ENCODE assay signal across 9 mouse cellular contexts in the genomic region with DNA sequence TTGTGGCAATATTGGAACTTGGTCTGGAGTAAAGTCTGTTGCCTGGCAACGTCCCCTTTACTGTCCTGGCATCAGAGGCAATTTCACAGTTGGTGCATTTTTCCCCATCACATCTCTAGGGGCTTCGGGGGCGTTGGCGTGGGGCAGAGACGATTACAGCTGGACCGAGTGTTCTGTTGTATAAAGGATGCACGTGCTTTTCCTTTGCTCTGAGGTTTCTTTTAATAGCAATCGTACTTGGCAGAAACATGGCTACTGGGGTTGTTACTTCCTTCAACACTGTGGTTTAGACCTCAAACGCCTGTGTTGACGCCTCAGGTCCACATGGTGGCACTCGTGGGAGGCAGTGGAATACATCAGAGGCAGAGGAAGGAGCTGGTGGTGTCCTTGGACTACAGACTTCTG. TPM values are rescaled to one million over a fixed set of nuclear protein-coding genes. Genes with fewer than 3 reads are reported as not detected.
DNase-seq lines count a peak whose midpoint lies in the region; ATAC-seq and TF ChIP-seq lines count a peak whose summit lies in the region.
"Had no signal": no experiment of that assay in that cellular context is flagged by ENCODE, and none has a peak within 500 bp of the region (broad histone marks: within the 10 kb centered on the region; RNA-seq: fewer than 3 reads in every experiment).

No protein-coding gene starts in this region.

- no peaks in the 10 kb centered on the region for H3K79me3 ChIP-seq in C2C12 (ENCODE audit: low read depth)

- no peak overlapping the region for H3ac ChIP-seq in C2C12 (ENCODE audit: control insufficient read depth, insufficient read length, low read depth)

- H3K36me3 ChIP-seq in C2C12 (ENCODE audit: control insufficient read depth, insufficient read depth): no peaks in the 10 kb centered on the region
- no peaks in the 10 kb centered on the region for H3K36me3 ChIP-seq in liver, postnatal 0 days (replicated peaks; ENCODE audit: insufficient read depth, low read length)
- H3K36me3 ChIP-seq in neural tube, embryonic 12.5 days: no peaks in the 10 kb centered on the region
- no peaks in the 10 kb centered on the region for H3K36me3 ChIP-seq in stomach, postnatal 0 days (ENCODE audit: control insufficient read depth, insufficient read depth, low read length)
- H3K36me3 ChIP-seq: embryonic facial prominence, embryonic 13.5 days had no signal

- 0 out of 2 replicates have a peak, but pooled peaks cover 3% of the 10 kb centered on the region for H3K4me1 ChIP-seq in liver, postnatal 0 days (ENCODE audit: insufficient read depth)
- H3K4me1 ChIP-seq in neural tube, embryonic 12.5 days: no peaks in the 10 kb centered on the region
- H3K4me1 ChIP-seq in stomach, postnatal 0 days (replicated peaks; ENCODE audit: control insufficient read depth, insufficient read depth): no peaks in the 10 kb centered on the region
- H3K4me1 ChIP-seq: embryonic facial prominence, embryonic 13.5 days had no signal

- no peak for TF ChIP-seq EP300 in liver, postnatal 0 days (IDR thresholded peaks at IDR 0.05; ENCODE audit: low read depth)
- TF ChIP-seq EP300 in stomach, postnatal 0 days (optimal IDR thresholded peaks at IDR 0.05): no peak

- peak; percentile 8 for TF ChIP-seq CTCF in C2C12 (IDR thresholded peaks at IDR 0.05; ENCODE audit: control insufficient read depth, insufficient read depth, insufficient read length)
- peak; percentile 89 for TF ChIP-seq CTCF in liver, postnatal 0 days (IDR thresholded peaks at IDR 0.05; ENCODE audit: low read depth)
- TF ChIP-seq CTCF in stomach, postnatal 0 days (IDR thresholded peaks at IDR 0.05; ENCODE audit: low read depth): peak; percentile 86

- H3K4me2 ChIP-seq in liver, postnatal 0 days (ENCODE audit: low read depth, low read length): peak overlapping the region; percentile 50; the same call in 1 of the 2 replicates
- no peak overlapping the region; the same call in 1 of the 2 replicates for H3K4me2 ChIP-seq in neural tube, embryonic 12.5 days (replicated peaks)
- H3K4me2 ChIP-seq in stomach, postnatal 0 days (replicated peaks; ENCODE audit: low read depth): no peak overlapping the region
- H3K4me2 ChIP-seq: embryonic facial prominence, embryonic 13.5 days had no signal

- H3K27me3 ChIP-seq in C2C12 (ENCODE audit: control insufficient read depth, insufficient read depth, insufficient read length): peaks cover 4% of the 10 kb centered on the region
- no peaks in the 10 kb centered on the region for H3K27me3 ChIP-seq in liver, postnatal 0 days (ENCODE audit: insufficient read depth, low read length)
- no peaks in the 10 kb centered on the region for H3K27me3 ChIP-seq in neural tube, embryonic 12.5 days (replicated peaks)
- H3K27me3 ChIP-seq in stomach, postnatal 0 days (ENCODE audit: control insufficient read depth, insufficient read depth, low read length): no peaks in the 10 kb centered on the region
- H3K27me3 ChIP-seq: embryonic facial prominence, embryonic 13.5 days had no signal

- WGBS in large intestine, adult 2 months: 19% methylated on average over 11 of the region's 11 CpGs
- WGBS in liver, postnatal 0 days (ENCODE audit: insufficient replicate concordance): 9% methylated on average over 11 of the region's 11 CpGs
- 27% methylated on average over 11 of the region's 11 CpGs for WGBS in neural tube, embryonic 12.5 days
- WGBS in stomach, postnatal 0 days: 27% methylated on average over 11 of the region's 11 CpGs

- intact Hi-C loops in heart, postnatal 25 days (cut with DNase I): no loop called here

- H3K79me2 ChIP-seq in C2C12 (ENCODE audit: control insufficient read depth, insufficient read depth): no peaks in the 10 kb centered on the region

- H3K9ac ChIP-seq in liver, postnatal 0 days (replicated peaks): no peak overlapping the region
- no peak overlapping the region for H3K9ac ChIP-seq in neural tube, embryonic 12.5 days
- H3K9ac ChIP-seq in stomach, postnatal 0 days (ENCODE audit: low read length): no peak overlapping the region
- H3K9ac ChIP-seq: embryonic facial prominence, embryonic 13.5 days had no signal

- no peaks in the 10 kb centered on the region for H3K9me3 ChIP-seq in liver, postnatal 0 days (ENCODE audit: low read length)
- H3K9me3 ChIP-seq in neural tube, embryonic 12.5 days: no peaks in the 10 kb centered on the region
- no peaks in the 10 kb centered on the region for H3K9me3 ChIP-seq in stomach, postnatal 0 days (ENCODE audit: control insufficient read depth, low read length)
- H3K9me3 ChIP-seq: embryonic facial prominence, embryonic 13.5 days had no signal

- no peak overlapping the region for H3K27ac ChIP-seq in liver, postnatal 0 days (ENCODE audit: low read depth)
- no peak overlapping the region for H3K27ac ChIP-seq in neural tube, embryonic 12.5 days
- H3K27ac ChIP-seq in stomach, postnatal 0 days (replicated peaks): no peak overlapping the region
- H3K27ac ChIP-seq: embryonic facial prominence, embryonic 13.5 days had no signal

- ATAC-seq in liver, postnatal 0 days: peak; percentile 82
- ATAC-seq in neural tube, embryonic 12.5 days (ENCODE audit: low FRiP score, low read depth): peak; percentile 85
- peak; percentile 65; the same call in 1 of the 2 replicates for ATAC-seq in stomach, postnatal 0 days (ENCODE audit: low FRiP score, low TSS enrichment)

- H3K4me3 ChIP-seq in C2C12 (ENCODE audit: insufficient read depth, poor library complexity, severe bottlenecking): no peak overlapping the region
- no peak overlapping the region for H3K4me3 ChIP-seq in liver, postnatal 0 days (ENCODE audit: low read depth, low read length)
- no peak overlapping the region for H3K4me3 ChIP-seq in neural tube, embryonic 12.5 days
- no peak overlapping the region for H3K4me3 ChIP-seq in stomach, postnatal 0 days (ENCODE audit: low read depth, low read length)
- H3K4me3 ChIP-seq: embryonic facial prominence, embryonic 13.5 days had no signal

- peak; percentile 59 for DNase-seq in adrenal gland, postnatal 10 days
- DNase-seq in fibroblast of lung, adult 2 months (ENCODE audit: low read depth): peak; percentile 2
- peak; percentile 16 for DNase-seq in heart, postnatal 25 days (ENCODE audit: low spot score)
- DNase-seq in large intestine, adult 2 months (ENCODE audit: low read depth, low spot score): peak; percentile 50
- DNase-seq in liver, postnatal 0 days: peak; percentile 67
- DNase-seq in stomach, postnatal 0 days (ENCODE audit: low spot score): peak; percentile 66

TF ChIP-seq in C2C12, 6 proteins besides CTCF, POLR2A, EP300 and RAD21:
- TF ChIP-seq FOSL1 (IDR thresholded peaks at IDR 0.05; ENCODE audit: insufficient read depth, low read length, poor library complexity, severe bottlenecking) (no peak), MAX (IDR thresholded peaks at IDR 0.05) (no peak), CEBPB (IDR thresholded peaks at IDR 0.05; ENCODE audit: low read depth) (no peak), MYOG (IDR thresholded peaks at IDR 0.05; ENCODE audit: control insufficient read depth, extremely low read depth, insufficient read length) (no peak), USF1 (IDR thresholded peaks at IDR 0.05; ENCODE audit: low read depth) (no peak), MYOD1 (IDR thresholded peaks at IDR 0.05; ENCODE audit: control insufficient read depth, insufficient read length, low read depth) (no peak)
TF ChIP-seq in C2C12: peak in this region for 0.

RNA-seq across cellular contexts. Expression of a gene that starts 2.1 kb away (rescaled TPM):
- polyA plus RNA-seq in C2C12 (2012; fragmentation: generic; extraction: Trizol): not detected
- total RNA-seq in adrenal gland, postnatal 10 days (2021): not detected
- total RNA-seq in heart, postnatal 25 days (2021): not detected
- polyA plus RNA-seq in large intestine, adult 2 months (2012; rRNA removed): not detected in 2 replicates
- polyA plus RNA-seq in liver, postnatal 0 days (2015; fragmentation: Nextera tagmentation; extraction: Ambion mirVana): not detected in 2 replicates
- not detected in 2 replicates for polyA plus RNA-seq in neural tube, embryonic 12.5 days (2016; fragmentation: Nextera tagmentation; extraction: Ambion mirVana)
- polyA plus RNA-seq in stomach, postnatal 0 days (2015; fragmentation: Nextera tagmentation; extraction: Ambion mirVana): not detected in 2 replicates

RNA-seq across cellular contexts. Expression of a gene that starts 8.8 kb away (rescaled TPM):
- not detected for polyA plus RNA-seq in C2C12 (2012; fragmentation: generic; extraction: Trizol)
- total RNA-seq in adrenal gland, postnatal 10 days (2021): 1 to 10 TPM; 1.4 to 1.5 TPM
- total RNA-seq in heart, postnatal 25 days (2021): 1 to 10 TPM; 1.1 TPM
- polyA plus RNA-seq in large intestine, adult 2 months (2012; rRNA removed): 0.52 and 0.73 TPM in 2 replicates
- 14.2 and 14.6 TPM in 2 replicates for polyA plus RNA-seq in liver, postnatal 0 days (2015; fragmentation: Nextera tagmentation; extraction: Ambion mirVana)
- polyA plus RNA-seq in neural tube, embryonic 12.5 days (2016; fragmentation: Nextera tagmentation; extraction: Ambion mirVana): 0.23 and 0.34 TPM in 2 replicates
- polyA plus RNA-seq in stomach, postnatal 0 days (2015; fragmentation: Nextera tagmentation; extraction: Ambion mirVana): 0.40 and 0.61 TPM in 2 replicates

RNA-seq across cellular contexts. Expression of a gene that starts 52.0 kb away (rescaled TPM):
- polyA plus RNA-seq in C2C12 (2012; fragmentation: generic; extraction: Trizol): not detected
- total RNA-seq in adrenal gland, postnatal 10 days (2021): not detected
- total RNA-seq in heart, postnatal 25 days (2021): under 1 TPM; 0.22 to 0.31 TPM
- polyA plus RNA-seq in large intestine, adult 2 months (2012; rRNA removed): not detected in 2 replicates
- 0.11 TPM in 1 of 2 replicates, not detected in the other for polyA plus RNA-seq in liver, postnatal 0 days (2015; fragmentation: Nextera tagmentation; extraction: Ambion mirVana)
- 0.19 TPM in 1 of 2 replicates, not detected in the other for polyA plus RNA-seq in neural tube, embryonic 12.5 days (2016; fragmentation: Nextera tagmentation; extraction: Ambion mirVana)
- 0.07 TPM in 1 of 2 replicates, not detected in the other for polyA plus RNA-seq in stomach, postnatal 0 days (2015; fragmentation: Nextera tagmentation; extraction: Ambion mirVana)
- polyA plus RNA-seq: embryonic facial prominence, embryonic 13.5 days had no signal

RNA-seq across cellular contexts. Expression of a gene that starts 58.4 kb away (rescaled TPM):
- polyA plus RNA-seq in C2C12 (2012; fragmentation: generic; extraction: Trizol): not detected
- total RNA-seq in adrenal gland, postnatal 10 days (2021): 1 to 10 TPM; 1.1 to 1.4 TPM
- under 1 TPM in 1 of 2 experiments, not detected in 1; 0.34 TPM for total RNA-seq in heart, postnatal 25 days (2021)
- 1.5 and 1.7 TPM in 2 replicates for polyA plus RNA-seq in large intestine, adult 2 months (2012; rRNA removed)
- 1.0 and 1.5 TPM in 2 replicates for polyA plus RNA-seq in liver, postnatal 0 days (2015; fragmentation: Nextera tagmentation; extraction: Ambion mirVana)
- polyA plus RNA-seq in neural tube, embryonic 12.5 days (2016; fragmentation: Nextera tagmentation; extraction: Ambion mirVana): not detected in 2 replicates
- 0.15 and 0.18 TPM in 2 replicates for polyA plus RNA-seq in stomach, postnatal 0 days (2015; fragmentation: Nextera tagmentation; extraction: Ambion mirVana)
- polyA plus RNA-seq: embryonic facial prominence, embryonic 13.5 days had no signal

Comparison
In these comparisons a context has a peak if more than half of its experiments do, and no peak if none do; other contexts are left out.
1. CTCF ChIP-seq: peak in every context shown above with its lines; median percentile 89 in liver, postnatal 0 days; 86 in stomach, postnatal 0 days; 8 in C2C12.
2. DNase-seq: peak in every context shown above with its lines; median percentile 67 in liver, postnatal 0 days; 66 in stomach, postnatal 0 days; 59 in adrenal gland, postnatal 10 days; 50 in large intestine, adult 2 months; 16 in heart, postnatal 25 days; 2 in fibroblast of lung, adult 2 months.